Mouse (Mus musculus) forebrain, embryonic 11.5 days (tissue): ENCODE measurements at regions not wholly inside any gene's neighbourhood (a gene's known extent, or its start where the extent isn't known, plus 50 kb on each side); places are given as distances from the start of the nearest gene placed in this dataset. TPM values are rescaled to one million over a fixed set of nuclear protein-coding genes. Genes with fewer than 3 reads are reported as not detected.

Experiments used
- ATAC-seq: fragments of 200-750 bp; cut with Nextera tagmentation; replicated peaks from 2 replicates; pipeline ENCODE4 v1.8.0; 2017; ENCODE audit warnings: moderate TSS enrichment; ENCODE audit not compliant: low FRiP score
- DNase-seq: peaks from one replicate; pipeline ENCODE4 v3.0.0-alpha.2; 2017; ENCODE audit warnings: low spot score
- H3K27ac ChIP-seq: fragments of 300-500 bp; sonication (generic); 2 replicates; pipeline ENCODE4 v1.5.1; 2014; ENCODE audit warnings: low read depth, low read length
- H3K27me3 ChIP-seq: fragments of 300-500 bp; sonication (generic); 2 replicates; pipeline ENCODE4 v1.6.1; 2014; ENCODE audit warnings: mild to moderate bottlenecking, low read length, mixed read lengths; ENCODE audit not compliant: control insufficient read depth, insufficient read depth
- H3K36me3 ChIP-seq: fragments of 300-500 bp; sonication (generic); 2 replicates; pipeline ENCODE4 v1.6.1; 2014; ENCODE audit warnings: mild to moderate bottlenecking, low read length, moderate library complexity, mixed read lengths; ENCODE audit not compliant: control insufficient read depth, insufficient read depth
- H3K4me1 ChIP-seq: fragments of 300-500 bp; sonication (generic); replicated peaks from 2 replicates; pipeline ENCODE4 v1.6.1; 2014; ENCODE audit warnings: low read length, mixed read lengths; ENCODE audit not compliant: control insufficient read depth, insufficient read depth
- H3K4me2 ChIP-seq: fragments of 300-500 bp; sonication (generic); 2 replicates; pipeline ENCODE4 v1.6.1; 2014; ENCODE audit warnings: low read depth, mild to moderate bottlenecking, low read length, moderate library complexity, mixed read lengths; ENCODE audit not compliant: severe bottlenecking
- H3K4me3 ChIP-seq: fragments of 300-500 bp; sonication (generic); 2 replicates; pipeline ENCODE4 v1.5.1; 2014; ENCODE audit warnings: low read depth, low read length
- H3K9ac ChIP-seq: fragments of 300-500 bp; sonication (generic); 2 replicates; pipeline ENCODE4 v1.6.1; 2014; ENCODE audit warnings: low read length
- H3K9me3 ChIP-seq: fragments of 300-500 bp; sonication (generic); 2 replicates; pipeline ENCODE4 v1.6.1; 2016; ENCODE audit warnings: low read length, mixed read lengths; ENCODE audit not compliant: control insufficient read depth
- WGBS: fragments of 180-500 bp; shearing (Covaris S2); extraction: QIAGEN DNeasy Blood & Tissue Kit; methylation state at CpG from one replicate; pipeline ENCODE4 v1.1.7; 2014; 5-methylcytosine and 5-hydroxymethylcytosine counted together
- microRNA-seq: library from miRNA; unstranded; fragments of <30 nt; microRNA quantifications from one replicate; pipeline ENCODE4, GENCODE M21; 2016; ENCODE audit not compliant: insufficient number of aligned reads

DNA sequence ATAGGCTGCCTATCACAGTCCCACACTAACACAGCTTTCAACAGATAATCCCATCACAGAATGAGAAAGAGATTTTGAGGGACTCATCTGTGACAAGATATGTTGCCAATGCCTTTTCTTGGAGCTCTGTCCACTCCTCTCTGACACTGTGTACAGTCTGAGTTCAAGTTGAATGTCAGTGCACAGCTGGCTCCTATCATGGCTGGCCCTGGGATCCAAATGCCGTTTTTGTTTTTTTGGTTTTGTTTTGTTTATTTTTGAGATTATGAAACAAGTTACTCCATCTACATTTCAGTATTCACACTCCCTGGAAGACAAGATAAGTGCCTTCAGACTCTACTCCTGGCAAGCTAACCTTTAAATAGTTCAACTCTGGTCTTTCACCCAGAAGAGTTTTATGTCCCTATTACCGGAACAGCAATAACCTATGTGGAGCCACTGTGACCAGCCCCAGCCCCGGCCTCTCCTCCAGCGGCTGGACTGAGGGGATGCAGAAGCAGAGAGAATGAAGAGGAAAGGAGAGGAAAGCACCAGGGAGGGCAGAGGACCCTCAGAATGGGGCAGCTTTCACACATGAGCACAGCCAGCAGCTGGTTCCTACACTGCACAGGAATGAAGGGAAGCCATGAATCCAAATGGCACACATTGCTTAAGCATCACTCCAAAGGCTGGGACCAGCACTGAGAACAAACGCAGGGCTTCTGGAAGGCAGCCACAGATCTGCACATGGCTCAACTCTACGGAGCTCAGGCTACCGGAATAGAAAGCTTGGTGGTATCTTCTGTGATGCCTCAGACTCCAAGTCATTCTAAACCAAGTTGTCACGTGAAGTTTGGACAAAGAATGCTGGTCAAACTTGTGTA, 99.9 kb upstream of the Nsun2 start:
- no peak for DNase-seq
- no peak overlapping the region for H3K27ac ChIP-seq

DNA sequence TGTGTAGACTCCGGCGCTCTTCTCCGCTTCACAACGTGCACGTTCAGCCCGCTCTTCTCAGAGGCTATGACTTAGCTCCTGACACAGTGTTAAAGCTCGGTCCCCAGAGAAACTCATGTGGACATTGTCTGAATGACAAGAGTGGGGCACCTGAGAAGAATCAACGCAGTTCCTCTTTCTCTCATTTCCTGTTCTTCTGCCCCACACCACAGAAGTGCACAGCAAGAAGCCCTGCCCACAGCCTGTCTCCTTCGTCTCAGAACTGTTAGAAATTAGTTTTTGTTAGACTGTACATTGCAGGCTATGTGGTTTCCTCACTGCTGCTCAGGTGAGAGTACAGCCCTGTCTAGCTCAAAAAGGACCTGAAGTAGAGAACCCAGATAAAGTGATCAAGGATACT, 94.1 kb upstream of the Nsun2 start:
- Histone ChIP-seq H3K9ac (no peak overlapping the region), H3K4me1 (no peaks in the 10 kb centered on the region), H3K4me3 (no peak overlapping the region), H3K36me3 (no peaks in the 10 kb centered on the region), H3K4me2 (no peak overlapping the region), H3K27ac (no peak overlapping the region), H3K27me3 (no peaks in the 10 kb centered on the region), H3K9me3 (no peaks in the 10 kb centered on the region)
- ATAC-seq = no peak
- 91% methylated on average over 9 of the region's 9 CpGs for WGBS
- DNase-seq = no peak

More for the DNA sequence above, 99.9 kb upstream of the Nsun2 start:
- WGBS = 93% methylated on average over 8 of the region's 8 CpGs
- H3K4me1 ChIP-seq = no peaks in the 10 kb centered on the region
- ATAC-seq = no peak
- no peak overlapping the region for H3K9ac ChIP-seq
- no peaks in the 10 kb centered on the region for H3K9me3 ChIP-seq
- no peaks in the 10 kb centered on the region for H3K36me3 ChIP-seq
- H3K27me3 ChIP-seq = no peaks in the 10 kb centered on the region
- H3K4me2 ChIP-seq = no peak overlapping the region
- no peak overlapping the region for H3K4me3 ChIP-seq

GRCm38 (mm10) chr13:69441798-69442197, 91.7 kb upstream of the Nsun2 start:
- Histone ChIP-seq H3K36me3 (no peaks in the 10 kb centered on the region), H3K9ac (no peak overlapping the region), H3K4me3 (no peak overlapping the region), H3K27ac (no peak overlapping the region), H3K4me2 (no peak overlapping the region), H3K27me3 (no peaks in the 10 kb centered on the region), H3K4me1 (no peaks in the 10 kb centered on the region), H3K9me3 (no peaks in the 10 kb centered on the region)
- DNase-seq (no peak), ATAC-seq (no peak)
- 64% methylated on average over 1 of the region's 1 CpGs for WGBS

- no peak for ATAC-seq
- Histone ChIP-seq H3K4me2 (no peak overlapping the region), H3K9ac (no peak overlapping the region), H3K36me3 (no peaks in the 10 kb centered on the region), H3K9me3 (no peaks in the 10 kb centered on the region), H3K4me3 (no peak overlapping the region), H3K27ac (no peak overlapping the region), H3K27me3 (no peaks in the 10 kb centered on the region), H3K4me1 (no peaks in the 10 kb centered on the region)
- 82% methylated on average over 4 of the region's 4 CpGs for WGBS
- no peak for DNase-seq
These were observed 87.9 kb upstream of the Nsun2 start for GRCm38 (mm10) chr13:69445611-69446010.

Small RNA genes in the stretch of these regions (microRNA-seq; reads per million reads assigned to microRNA genes)
- not detected for gene Gm44375
